Mouse (Mus musculus) erythroblast, embryonic 14.5 days (primary cell): ENCODE data around the gene Setd7. TPM values are rescaled to one million over a fixed set of nuclear protein-coding genes. Genes with fewer than 3 reads are reported as not detected.

Source experiments
- H3K27me3 ChIP-seq: 2 replicates; pipeline ENCODE4 v1.6.1; 2012; ENCODE audit warnings: inconsistent platforms; ENCODE audit not compliant: control insufficient read depth
- H3K36me3 ChIP-seq: 2 replicates; pipeline ENCODE4 v1.6.1; 2012; ENCODE audit warnings: mild to moderate bottlenecking, inconsistent platforms; ENCODE audit not compliant: control insufficient read depth
- H3K4me1 ChIP-seq: 2 replicates; pipeline ENCODE4 v1.6.1; 2012; ENCODE audit warnings: inconsistent platforms; ENCODE audit not compliant: control insufficient read depth
- H3K4me3 ChIP-seq: replicated peaks from 2 replicates; pipeline ENCODE3; 2012; ENCODE audit warnings: moderate library complexity, mild to moderate bottlenecking, inconsistent platforms
- H3K9me3 ChIP-seq: 2 replicates; pipeline ENCODE4 v1.6.1; 2012; ENCODE audit warnings: low read length, inconsistent platforms, mixed read lengths; ENCODE audit not compliant: control insufficient read depth
- GATA1 ChIP-seq: IDR thresholded peaks from 2 replicates; pipeline ENCODE4 v1.6.1; 2012; ENCODE audit warnings: low read length, inconsistent platforms, mixed read lengths
- TAL1 ChIP-seq: IDR thresholded peaks from 3 replicates; pipeline ENCODE4 v1.6.1; 2012; ENCODE audit warnings: low read length, inconsistent platforms, mixed read lengths
- polyA plus RNA-seq: library from polyadenylated mRNA; stranded (reverse); fragments of >175 nt; gene quantifications from 2 replicates; pipeline ENCODE4 v1.2.3, GENCODE M21; 2012

The Setd7 gene
- polyA plus RNA-seq, 1 experiment = 0.02 TPM

- Histone ChIP-seq H3K9me3 (no peaks in the 10 kb centered on the region), H3K27me3 (no peaks in the 10 kb centered on the region), H3K4me1 (peaks cover 3% of the 10 kb centered on the region), H3K36me3 (peaks cover 9% of the 10 kb centered on the region), H3K4me3 (no peak overlapping the region)
- TF ChIP-seq TAL1 (no peak), GATA1 (no peak)
Observed at GRCm38 (mm10) chr3:51547577-51547976, 13.1 kb downstream of the Setd7 start.

GRCm38 (mm10) chr3:51544442-51545128, 16.1 kb downstream of the Setd7 start:
- TF ChIP-seq TAL1 = no peak
- TF ChIP-seq GATA1 = no peak
- H3K4me1 ChIP-seq = peaks cover 12% of the 10 kb centered on the region
- H3K27me3 ChIP-seq = no peaks in the 10 kb centered on the region
- no peaks in the 10 kb centered on the region for H3K9me3 ChIP-seq
- no peak overlapping the region for H3K4me3 ChIP-seq
- peaks cover 18% of the 10 kb centered on the region for H3K36me3 ChIP-seq

DNA sequence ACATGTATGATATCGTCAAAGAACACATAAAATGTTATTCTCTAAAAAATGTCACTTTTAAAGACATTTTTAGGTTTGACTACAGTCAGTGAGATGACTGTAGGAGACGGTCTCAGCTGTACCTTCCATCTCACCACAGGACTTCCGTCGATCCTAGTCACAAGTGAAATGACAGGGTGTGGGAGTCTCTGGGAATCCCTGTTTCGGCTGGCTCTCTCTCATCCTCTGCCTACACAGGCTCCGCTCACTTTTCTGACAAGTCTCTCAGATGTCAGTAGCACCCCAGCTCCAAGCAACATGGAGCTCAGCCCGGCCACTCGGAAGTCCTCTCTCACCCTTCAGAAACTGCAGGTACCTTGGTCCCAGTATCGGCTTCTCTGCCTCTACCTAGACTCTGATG, 20.0 kb downstream of the Setd7 start:
- no peak overlapping the region for H3K4me3 ChIP-seq
- peaks cover 11% of the 10 kb centered on the region for H3K4me1 ChIP-seq
- H3K9me3 ChIP-seq = no peaks in the 10 kb centered on the region
- H3K27me3 ChIP-seq = no peaks in the 10 kb centered on the region
- TF ChIP-seq TAL1 = no peak
- TF ChIP-seq GATA1 = no peak
- H3K36me3 ChIP-seq = peaks cover 24% of the 10 kb centered on the region

DNA sequence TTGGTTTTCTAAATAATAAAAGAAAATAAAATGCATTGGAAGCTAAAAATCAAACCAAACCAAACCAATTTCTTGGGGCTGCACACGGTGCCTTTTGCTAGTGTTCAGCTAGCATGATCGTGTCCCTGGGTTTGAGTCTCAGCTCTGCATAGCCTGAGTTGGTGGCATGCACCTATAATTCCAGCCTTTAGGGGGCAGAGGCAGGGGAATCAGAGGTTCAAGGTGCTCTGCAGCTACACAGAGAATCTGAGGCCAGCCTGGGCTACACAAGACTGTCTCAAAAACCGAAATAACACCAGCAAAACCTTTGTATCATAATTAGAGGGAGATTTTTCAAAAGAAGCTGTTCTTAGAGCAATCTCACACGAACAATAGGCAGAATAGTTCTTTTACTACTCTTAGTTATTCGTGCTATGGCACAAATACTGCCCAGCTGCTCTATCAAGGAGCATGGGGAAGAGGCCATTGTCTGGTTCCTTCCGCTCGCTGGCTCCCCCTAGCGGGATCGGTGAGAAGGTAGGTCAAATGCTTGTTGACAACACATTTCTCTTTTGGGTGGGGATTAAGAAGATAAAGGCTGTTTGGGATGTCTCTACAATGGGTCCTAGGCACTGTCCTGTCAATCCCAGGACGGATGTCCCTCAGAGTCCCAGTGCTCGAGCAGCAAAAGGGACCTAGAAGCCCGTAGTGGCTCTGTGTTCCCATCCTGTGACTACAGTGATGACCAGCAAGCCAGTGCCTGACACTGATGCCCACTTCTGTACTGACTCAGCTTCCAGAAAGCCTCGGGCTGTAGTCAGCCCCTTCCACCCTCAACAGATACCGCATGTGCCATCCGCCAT, 20.9 kb downstream of the Setd7 start:
- TF ChIP-seq GATA1 (no peak), TAL1 (no peak)
- Histone ChIP-seq H3K36me3 (peaks cover 29% of the 10 kb centered on the region), H3K4me3 (no peak overlapping the region), H3K4me1 (peaks cover 11% of the 10 kb centered on the region), H3K9me3 (no peaks in the 10 kb centered on the region), H3K27me3 (no peaks in the 10 kb centered on the region)

DNA sequence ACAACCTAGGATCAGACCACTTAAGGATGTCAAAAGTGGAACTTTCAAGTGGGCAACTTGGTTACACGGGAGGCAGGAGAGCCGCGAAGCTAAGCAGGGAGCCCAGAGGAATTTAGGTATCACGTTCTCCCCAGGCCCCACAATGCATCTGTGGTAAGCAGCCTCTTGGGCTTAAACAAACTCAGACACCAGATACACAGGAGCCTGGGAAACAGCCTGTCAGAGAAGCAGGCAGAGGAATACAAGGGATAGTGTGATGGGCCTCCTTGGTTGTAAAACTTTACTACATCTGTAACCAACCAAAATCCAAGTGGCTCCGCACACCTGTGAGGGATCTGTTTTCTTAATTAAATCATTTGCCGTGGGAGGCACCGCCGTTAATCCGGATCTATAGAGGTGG, 26.7 kb downstream of the Setd7 start:
- H3K27me3 ChIP-seq = no peaks in the 10 kb centered on the region
- H3K4me1 ChIP-seq = no peaks in the 10 kb centered on the region
- H3K9me3 ChIP-seq = no peaks in the 10 kb centered on the region
- no peak overlapping the region for H3K4me3 ChIP-seq
- TF ChIP-seq TAL1 (no peak), GATA1 (no peak)
- H3K36me3 ChIP-seq = peaks cover 35% of the 10 kb centered on the region

GRCm38 (mm10) chr3:51533573-51533972, 27.1 kb downstream of the Setd7 start:
- Histone ChIP-seq H3K4me1 (no peaks in the 10 kb centered on the region), H3K27me3 (no peaks in the 10 kb centered on the region), H3K9me3 (no peaks in the 10 kb centered on the region), H3K36me3 (peaks cover 31% of the 10 kb centered on the region), H3K4me3 (no peak overlapping the region)
- TF ChIP-seq TAL1 = no peak
- no peak for TF ChIP-seq GATA1

GRCm38 (mm10) chr3:51532282-51532620, 28.4 kb downstream of the Setd7 start:
- Histone ChIP-seq H3K4me3 (no peak overlapping the region), H3K36me3 (peaks cover 35% of the 10 kb centered on the region), H3K4me1 (no peaks in the 10 kb centered on the region), H3K9me3 (no peaks in the 10 kb centered on the region), H3K27me3 (no peaks in the 10 kb centered on the region)
- TF ChIP-seq TAL1 = no peak
- TF ChIP-seq GATA1 = no peak

DNA sequence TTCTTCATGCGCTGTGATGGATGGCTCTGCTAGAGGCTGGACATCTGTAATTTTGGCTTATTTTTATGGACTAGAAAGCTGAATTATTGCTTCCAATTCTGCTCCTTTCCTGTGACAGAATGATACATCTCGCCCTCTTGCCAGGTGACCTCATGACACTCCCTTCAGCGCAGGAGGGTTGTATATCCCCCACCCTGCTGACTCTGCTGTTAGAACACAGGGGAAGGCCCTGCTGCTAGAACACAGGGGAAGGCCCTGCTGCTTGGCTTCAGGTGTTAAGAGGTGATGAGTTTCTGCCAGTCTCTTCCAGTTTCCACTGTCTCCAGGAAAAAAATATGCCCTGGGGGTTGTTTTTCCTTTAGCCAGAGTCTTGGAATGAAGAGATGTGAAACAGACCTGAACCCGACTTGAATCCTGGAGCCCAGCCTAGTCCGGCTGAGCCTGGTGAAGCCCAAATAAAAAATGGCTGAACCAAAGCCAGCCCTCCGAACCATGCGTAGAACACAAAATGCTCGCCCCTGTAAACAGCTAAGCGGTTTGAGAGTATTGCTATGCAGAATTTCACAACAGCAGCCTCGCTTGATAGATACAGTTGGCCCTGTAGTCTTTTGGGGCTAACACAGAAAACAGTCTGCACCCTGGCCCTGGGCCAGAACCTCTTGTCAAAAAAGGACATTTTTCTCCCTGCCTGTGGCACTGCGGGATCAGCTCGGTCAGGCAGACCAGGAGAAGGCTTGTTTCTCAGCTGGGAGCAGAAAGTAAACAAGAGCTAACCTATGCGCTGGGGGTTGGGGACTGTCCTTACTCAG, 29.0 kb downstream of the Setd7 start:
- TF ChIP-seq TAL1 (no peak), GATA1 (no peak)
- H3K27me3 ChIP-seq = no peaks in the 10 kb centered on the region
- no peaks in the 10 kb centered on the region for H3K9me3 ChIP-seq
- H3K4me1 ChIP-seq = no peaks in the 10 kb centered on the region
- H3K36me3 ChIP-seq = peaks cover 37% of the 10 kb centered on the region
- H3K4me3 ChIP-seq = no peak overlapping the region

DNA sequence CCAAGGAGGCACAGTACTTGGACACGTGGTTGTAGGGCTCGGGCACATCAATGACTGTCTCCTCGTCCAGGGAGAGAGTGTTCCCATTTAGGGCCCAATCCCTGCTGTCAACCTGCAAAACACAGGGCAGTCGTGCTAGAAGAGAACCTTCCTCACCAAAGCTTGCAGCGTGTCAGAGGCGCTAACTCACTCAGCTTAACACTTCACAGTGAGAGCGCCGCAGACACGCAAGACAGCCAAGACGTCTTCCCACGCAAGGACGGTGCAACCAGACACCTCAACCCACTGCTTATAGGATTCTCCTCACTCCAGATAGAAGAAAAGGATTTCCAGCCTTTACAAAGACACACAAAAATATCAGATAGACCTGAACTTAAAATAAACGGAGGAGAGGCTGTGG, 33.8 kb downstream of the Setd7 start:
- peaks cover 36% of the 10 kb centered on the region for H3K36me3 ChIP-seq
- TF ChIP-seq TAL1 (no peak), GATA1 (no peak)
- H3K27me3 ChIP-seq = no peaks in the 10 kb centered on the region
- H3K4me1 ChIP-seq = no peaks in the 10 kb centered on the region
- H3K9me3 ChIP-seq = no peaks in the 10 kb centered on the region
- no peak overlapping the region for H3K4me3 ChIP-seq
